Mouse (Mus musculus): ENCODE measurements around the gene Snx1. TPM values are rescaled to one million over a fixed set of nuclear protein-coding genes. Genes with fewer than 3 reads are reported as not detected.

Snx1 gene
- total RNA-seq, 2 experiments from 2014 or later, result 23.8 to 24.0 TPM

- intact Hi-C loops (cut with DNase I; ENCODE audit: low total_unique reads), result no loop called here
- DNase-seq, result no peak
Measured at GRCm38 (mm10) chr9:66061656-66062055, 64.7 kb downstream of the Snx1 start.

GRCm38 (mm10) chr9:66060986-66061385, 65.4 kb downstream of the Snx1 start:
- intact Hi-C loops (cut with DNase I; ENCODE audit: low total_unique reads), result no loop called here
- DNase-seq, result no peak

- no peak for DNase-seq
- intact Hi-C loops (cut with DNase I; ENCODE audit: low total_unique reads), result no loop called here
Measured at GRCm38 (mm10) chr9:66060308-66060647, 66.1 kb downstream of the Snx1 start.

GRCm38 (mm10) chr9:66059583-66060307, 66.6 kb downstream of the Snx1 start, which contains the start of gene Ppib:
Ppib (plus strand) TSS chr9:66060222.
- DNase-seq, result peak; percentile 99
- intact Hi-C loops (cut with DNase I; ENCODE audit: low total_unique reads), result no loop called here

- intact Hi-C loops (cut with DNase I; ENCODE audit: low total_unique reads), result no loop called here
- no peak for DNase-seq
Measured at GRCm38 (mm10) chr9:66053620-66054019, 72.8 kb downstream of the Snx1 start.

GRCm38 (mm10) chr9:66052731-66053130, 73.7 kb downstream of the Snx1 start:
- intact Hi-C loops (cut with DNase I; ENCODE audit: low total_unique reads), result no loop called here
- DNase-seq, result no peak

- DNase-seq, result no peak
Measured at GRCm38 (mm10) chr9:66051493-66051892, 74.9 kb downstream of the Snx1 start.

GRCm38 (mm10) chr9:66049931-66050601, 76.3 kb downstream of the Snx1 start:
- intact Hi-C loops (cut with DNase I; ENCODE audit: low total_unique reads), result no loop called here

More at GRCm38 (mm10) chr9:66051493-66051892, 74.9 kb downstream of the Snx1 start:
- intact Hi-C loops (cut with DNase I; ENCODE audit: low total_unique reads), result no loop called here

GRCm38 (mm10) chr9:66043241-66043640, 83.1 kb downstream of the Snx1 start:
- no peak for DNase-seq
- intact Hi-C loops (cut with DNase I; ENCODE audit: low total_unique reads), result no loop called here

More at GRCm38 (mm10) chr9:66049931-66050601, 76.3 kb downstream of the Snx1 start:
- no peak for DNase-seq

GRCm38 (mm10) chr9:66042331-66042730, 84.1 kb downstream of the Snx1 start:
- intact Hi-C loops (cut with DNase I; ENCODE audit: low total_unique reads), result no loop called here
- no peak for DNase-seq

- no peak for DNase-seq
- intact Hi-C loops (cut with DNase I; ENCODE audit: low total_unique reads), result no loop called here
Measured at GRCm38 (mm10) chr9:66040801-66041200, 85.6 kb downstream of the Snx1 start.

GRCm38 (mm10) chr9:66039290-66039689, 87.1 kb downstream of the Snx1 start:
- no peak for DNase-seq
- intact Hi-C loops (cut with DNase I; ENCODE audit: low total_unique reads), result no loop called here

- intact Hi-C loops (cut with DNase I; ENCODE audit: low total_unique reads), result no loop called here
- no peak for DNase-seq
Measured at GRCm38 (mm10) chr9:66038581-66038980, 87.8 kb downstream of the Snx1 start.

Other genes starting within 250 kb of the Snx1 start
- 1 to 10 TPM; 4.0 to 4.3 TPM for gene Pclaf, start 236.3 kb downstream of the Snx1 start, total RNA-seq (2021)
- gene Trip4, start 217.8 kb downstream of the Snx1 start, total RNA-seq (2021), result 10 to 100 TPM; 14.9 to 15.6 TPM
- gene Csnk1g1, start 217.7 kb downstream of the Snx1 start, total RNA-seq (2021), result 1 to 10 TPM; 6.1 to 7.4 TPM
- 100 to 1,000 TPM; 114 to 138 TPM for gene Ppib, start 66.4 kb downstream of the Snx1 start, total RNA-seq (2021)
- under 1 TPM; 0.41 to 0.55 TPM for gene Snx22, start 56.9 kb downstream of the Snx1 start, total RNA-seq (2021)
- 10 to 100 TPM; 35.7 to 38.3 TPM for gene Ciao2a, start within 50 bp of the Snx1 start, total RNA-seq (2021)
- gene Dapk2, start 31.6 kb upstream of the Snx1 start, total RNA-seq (2021), result 10 to 100 TPM; 19.7 to 22.2 TPM
- gene Herc1, start 223.9 kb upstream of the Snx1 start, total RNA-seq (2021), result 10 to 100 TPM; 32.5 to 35.1 TPM

Data from gastrocnemius, postnatal 14 days (tissue).